Mouse (Mus musculus): ENCODE results near the gene Tmprss4. TPM values are rescaled to one million over a fixed set of nuclear protein-coding genes. Genes with fewer than 3 reads are reported as not detected.

The Tmprss4 gene
- polyA plus RNA-seq, 2 experiments = 2.3 to 5.0 TPM

DNA sequence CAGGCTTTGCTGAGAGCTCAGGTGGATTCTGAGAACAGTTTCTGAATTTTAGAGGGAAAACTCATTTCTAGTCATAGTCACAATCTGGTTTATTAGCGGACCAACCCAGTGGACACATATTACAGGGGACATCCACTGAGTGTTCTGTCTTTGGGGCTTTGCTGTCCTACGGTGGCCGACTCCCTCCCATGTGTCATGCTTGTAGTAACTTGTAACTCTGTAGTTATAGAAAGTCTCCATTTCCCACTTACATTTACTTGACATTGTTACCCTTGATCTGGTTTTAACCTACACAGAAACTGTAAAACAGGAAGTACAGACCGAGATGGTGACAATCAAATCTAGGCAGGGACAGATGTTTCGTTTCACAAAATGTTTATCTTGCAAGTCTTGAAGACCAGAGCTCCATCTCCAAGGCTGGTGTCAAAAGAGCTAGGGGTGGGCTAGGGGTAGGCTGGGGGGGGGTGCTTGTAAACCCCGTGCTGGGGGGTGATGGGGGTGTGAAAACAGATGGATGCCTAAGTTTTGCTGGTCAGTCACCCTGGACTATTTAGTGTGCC lies 31.9 kb upstream of the Tmprss4 start:
- DNase-seq (ENCODE audit: low spot score) = no peak
- no peak for TF ChIP-seq POLR2A (IDR thresholded peaks at IDR 0.05; ENCODE audit: borderline replicate concordance, extremely low read depth, insufficient read depth, insufficient read length)

DNA sequence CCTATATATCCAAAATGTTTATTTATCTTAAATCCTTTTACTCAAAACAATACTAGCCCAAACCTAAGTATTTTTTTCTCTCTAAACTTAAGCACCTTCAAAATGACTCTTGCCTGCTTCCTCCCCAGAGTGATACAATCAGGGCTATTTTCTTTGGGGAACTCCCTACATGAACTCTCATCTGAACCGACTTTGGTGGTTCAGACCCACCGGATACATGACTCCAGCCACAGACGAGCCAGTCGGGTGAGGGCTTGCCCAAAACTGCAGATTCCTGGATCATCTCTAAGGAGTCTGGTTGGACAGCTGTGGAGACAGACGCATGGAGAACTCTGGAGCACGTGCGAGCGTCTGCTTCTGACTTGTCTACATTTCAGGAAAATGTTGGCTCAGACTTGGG lies 25.5 kb upstream of the Tmprss4 start:
- no peak overlapping the region for H3K27ac ChIP-seq (replicated peaks; ENCODE audit: low read depth, low read length)
- H3K4me2 ChIP-seq (replicated peaks; ENCODE audit: low read depth, low read length, severe bottlenecking) = no peak overlapping the region
- H3K4me1 ChIP-seq (ENCODE audit: control insufficient read depth, insufficient read depth, low read length) = no peaks in the 10 kb centered on the region
- H3K4me3 ChIP-seq (replicated peaks; ENCODE audit: low read length) = no peak overlapping the region
- WGBS = 72% methylated on average over 8 of the region's 8 CpGs
- DNase-seq (ENCODE audit: low spot score) (no peak), ATAC-seq (ENCODE audit: low FRiP score, low read depth) (no peak)
- no peaks in the 10 kb centered on the region for H3K9me3 ChIP-seq (ENCODE audit: control insufficient read depth, low read length)
- H3K9ac ChIP-seq (ENCODE audit: low read depth, low read length, severe bottlenecking) = no peak overlapping the region
- no peaks in the 10 kb centered on the region for H3K36me3 ChIP-seq (ENCODE audit: control insufficient read depth, insufficient read depth, low read length)
- no peaks in the 10 kb centered on the region for H3K27me3 ChIP-seq (ENCODE audit: control insufficient read depth, insufficient read depth, low read length)
- TF ChIP-seq POLR2A (IDR thresholded peaks at IDR 0.05; ENCODE audit: borderline replicate concordance, extremely low read depth, insufficient read depth, insufficient read length) = no peak

More for the DNA sequence above, 31.9 kb upstream of the Tmprss4 start:
- H3K4me2 ChIP-seq (replicated peaks; ENCODE audit: low read depth, low read length, severe bottlenecking) = no peak overlapping the region
- no peak for ATAC-seq (ENCODE audit: low FRiP score, low read depth)
- H3K9me3 ChIP-seq (ENCODE audit: control insufficient read depth, low read length) = no peaks in the 10 kb centered on the region
- no peak overlapping the region for H3K4me3 ChIP-seq (replicated peaks; ENCODE audit: low read length)
- H3K9ac ChIP-seq (ENCODE audit: low read depth, low read length, severe bottlenecking) = no peak overlapping the region
- H3K27ac ChIP-seq (replicated peaks; ENCODE audit: low read depth, low read length) = no peak overlapping the region
- H3K36me3 ChIP-seq (ENCODE audit: control insufficient read depth, insufficient read depth, low read length) = no peaks in the 10 kb centered on the region
- WGBS = 76% methylated on average over 6 of the region's 6 CpGs
- H3K27me3 ChIP-seq (ENCODE audit: control insufficient read depth, insufficient read depth, low read length) = no peaks in the 10 kb centered on the region; the same call in 1 of the 2 replicates
- H3K4me1 ChIP-seq (ENCODE audit: control insufficient read depth, insufficient read depth, low read length) = no peaks in the 10 kb centered on the region

DNA sequence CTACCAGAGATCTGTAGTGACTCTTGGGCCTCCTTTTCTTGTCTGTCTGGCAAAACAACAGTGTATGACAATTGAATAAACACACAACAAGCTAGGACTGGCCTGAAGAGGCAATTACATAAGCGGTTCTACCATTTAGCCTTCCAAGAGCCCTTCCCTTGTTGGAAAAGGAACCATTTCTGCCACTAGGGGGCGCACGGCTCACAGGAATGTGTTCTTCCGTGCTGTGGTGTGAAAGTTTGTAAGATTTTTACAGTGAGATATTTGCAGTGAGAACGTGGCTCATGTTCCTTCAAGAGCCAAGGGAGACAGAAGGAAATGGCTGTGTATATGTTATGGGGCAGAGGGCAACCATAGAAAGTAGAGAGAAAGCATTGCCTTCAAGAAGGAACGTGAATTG lies 17.7 kb upstream of the Tmprss4 start:
- Histone ChIP-seq H3K4me2 (replicated peaks; ENCODE audit: low read depth, low read length, severe bottlenecking) (no peak overlapping the region), H3K9me3 (ENCODE audit: control insufficient read depth, low read length) (no peaks in the 10 kb centered on the region), H3K9ac (ENCODE audit: low read depth, low read length, severe bottlenecking) (no peak overlapping the region), H3K27me3 (ENCODE audit: control insufficient read depth, insufficient read depth, low read length) (no peaks in the 10 kb centered on the region), H3K27ac (replicated peaks; ENCODE audit: low read depth, low read length) (no peak overlapping the region), H3K36me3 (ENCODE audit: control insufficient read depth, insufficient read depth, low read length) (no peaks in the 10 kb centered on the region), H3K4me1 (ENCODE audit: control insufficient read depth, insufficient read depth, low read length) (no peaks in the 10 kb centered on the region), H3K4me3 (replicated peaks; ENCODE audit: low read length) (no peak overlapping the region)
- DNase-seq (ENCODE audit: low spot score) = peak; percentile 77
- WGBS = 16% methylated on average over 6 of the region's 6 CpGs
- TF ChIP-seq POLR2A (IDR thresholded peaks at IDR 0.05; ENCODE audit: borderline replicate concordance, extremely low read depth, insufficient read depth, insufficient read length) = no peak
- peak; percentile 65 for ATAC-seq (ENCODE audit: low FRiP score, low read depth)

DNA sequence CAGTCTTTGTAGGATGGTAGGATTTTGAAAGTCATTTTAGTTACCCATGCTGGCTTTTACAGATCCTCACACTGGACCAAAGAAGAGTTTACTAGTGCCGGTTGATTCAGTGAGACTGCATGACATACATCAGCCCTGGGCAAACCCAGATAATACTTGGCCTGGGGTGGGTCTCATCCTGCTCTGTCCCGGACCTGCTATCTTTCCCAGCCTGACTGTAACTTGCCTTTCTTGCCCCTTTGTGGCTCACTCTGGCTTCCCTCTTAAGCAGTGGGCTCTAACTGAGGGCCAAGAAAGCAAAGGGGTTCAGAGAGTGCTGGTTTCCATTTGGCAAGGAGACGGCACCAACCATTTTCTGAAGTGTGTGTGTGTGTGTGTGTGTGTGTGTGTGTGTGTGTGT lies 15.8 kb upstream of the Tmprss4 start:
- WGBS = 88% methylated on average over 3 of the region's 3 CpGs
- Histone ChIP-seq H3K4me1 (ENCODE audit: control insufficient read depth, insufficient read depth, low read length) (no peaks in the 10 kb centered on the region), H3K9me3 (ENCODE audit: control insufficient read depth, low read length) (no peaks in the 10 kb centered on the region), H3K36me3 (ENCODE audit: control insufficient read depth, insufficient read depth, low read length) (no peaks in the 10 kb centered on the region), H3K4me3 (replicated peaks; ENCODE audit: low read length) (no peak overlapping the region), H3K27me3 (ENCODE audit: control insufficient read depth, insufficient read depth, low read length) (no peaks in the 10 kb centered on the region), H3K4me2 (replicated peaks; ENCODE audit: low read depth, low read length, severe bottlenecking) (no peak overlapping the region), H3K9ac (ENCODE audit: low read depth, low read length, severe bottlenecking) (no peak overlapping the region), H3K27ac (replicated peaks; ENCODE audit: low read depth, low read length) (no peak overlapping the region)
- ATAC-seq (ENCODE audit: low FRiP score, low read depth) (no peak), DNase-seq (ENCODE audit: low spot score) (no peak)
- TF ChIP-seq POLR2A (IDR thresholded peaks at IDR 0.05; ENCODE audit: borderline replicate concordance, extremely low read depth, insufficient read depth, insufficient read length) = no peak

DNA sequence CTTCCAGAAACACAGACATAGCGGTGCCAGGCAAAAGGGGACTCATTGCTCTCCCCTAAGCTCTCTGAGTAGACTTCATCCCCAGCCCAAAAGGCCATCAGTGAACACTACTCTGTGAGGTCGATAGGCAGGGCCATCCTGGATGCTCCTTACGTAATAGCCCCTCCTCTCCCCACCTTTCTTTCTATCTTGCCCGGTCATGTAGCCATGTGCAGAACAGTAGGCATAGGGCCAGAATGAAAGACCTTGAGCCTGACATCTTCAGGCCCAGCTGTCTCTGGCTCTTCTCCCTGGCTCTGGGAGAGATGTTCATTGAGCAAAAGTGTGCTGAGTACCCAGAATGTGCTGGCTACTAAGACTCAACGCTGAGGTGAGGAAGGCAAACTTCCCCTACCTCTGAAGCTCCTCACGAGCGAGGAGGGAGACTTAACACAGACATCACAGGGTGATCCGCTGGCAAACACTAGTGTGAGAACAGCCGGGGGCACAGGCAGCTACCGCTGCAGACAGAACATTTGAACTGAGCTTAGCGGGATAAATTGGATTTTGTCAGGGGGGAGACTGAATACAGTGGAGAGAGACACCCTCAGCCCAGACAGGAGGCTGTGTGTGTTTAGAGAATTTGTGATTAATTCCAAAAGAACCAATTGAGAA lies 11.8 kb upstream of the Tmprss4 start:
- TF ChIP-seq POLR2A (IDR thresholded peaks at IDR 0.05; ENCODE audit: borderline replicate concordance, extremely low read depth, insufficient read depth, insufficient read length) = no peak

More for the DNA sequence above, 11.8 kb upstream of the Tmprss4 start:
- Histone ChIP-seq H3K9ac (ENCODE audit: low read depth, low read length, severe bottlenecking) (no peak overlapping the region), H3K27me3 (ENCODE audit: control insufficient read depth, insufficient read depth, low read length) (no peaks in the 10 kb centered on the region), H3K27ac (replicated peaks; ENCODE audit: low read depth, low read length) (no peak overlapping the region), H3K36me3 (ENCODE audit: control insufficient read depth, insufficient read depth, low read length) (no peaks in the 10 kb centered on the region), H3K4me2 (replicated peaks; ENCODE audit: low read depth, low read length, severe bottlenecking) (no peak overlapping the region), H3K4me3 (replicated peaks; ENCODE audit: low read length) (no peak overlapping the region), H3K4me1 (ENCODE audit: control insufficient read depth, insufficient read depth, low read length) (no peaks in the 10 kb centered on the region), H3K9me3 (ENCODE audit: control insufficient read depth, low read length) (no peaks in the 10 kb centered on the region)
- 70% methylated on average over 11 of the region's 11 CpGs for WGBS
- DNase-seq (ENCODE audit: low spot score) = no peak
- ATAC-seq (ENCODE audit: low FRiP score, low read depth) = no peak
